Mouse (Mus musculus) kidney, embryonic 14.5 days (tissue): ENCODE results near the gene Utf1. TPM values are rescaled to one million over a fixed set of nuclear protein-coding genes. Genes with fewer than 3 reads are reported as not detected.
A peak's percentile ranks its signal among the peaks of the same experiment; 100 is the strongest.

Experiments
- ATAC-seq: fragments of 200-750 bp; cut with Nextera tagmentation; 2 replicates; pipeline ENCODE4 v1.8.0; 2017; ENCODE audit warnings: moderate number of reproducible peaks, mild to moderate bottlenecking, moderate TSS enrichment, moderate library complexity; ENCODE audit not compliant: low FRiP score, low TSS enrichment
- H3K27ac ChIP-seq: fragments of 300-500 bp; sonication (generic); 2 replicates; pipeline ENCODE4 v1.5.1; 2014; ENCODE audit warnings: low read depth, mild to moderate bottlenecking, low read length, moderate library complexity, mixed read lengths
- H3K27me3 ChIP-seq: fragments of 300-500 bp; sonication (generic); 2 replicates; pipeline ENCODE4 v1.6.1; 2014; ENCODE audit warnings: mild to moderate bottlenecking, low read length; ENCODE audit not compliant: control insufficient read depth, insufficient read depth
- H3K36me3 ChIP-seq: fragments of 300-500 bp; sonication (generic); 2 replicates; pipeline ENCODE4 v1.6.1; 2014; ENCODE audit warnings: low read length, mixed read lengths; ENCODE audit not compliant: control insufficient read depth, insufficient read depth
- H3K4me1 ChIP-seq: fragments of 300-500 bp; sonication (generic); 2 replicates; pipeline ENCODE4 v1.6.1; 2014; ENCODE audit warnings: low read length, mixed read lengths; ENCODE audit not compliant: control insufficient read depth, insufficient read depth
- H3K4me2 ChIP-seq: fragments of 300-500 bp; sonication (generic); replicated peaks from 2 replicates; pipeline ENCODE4 v1.6.1; 2014; ENCODE audit warnings: low read depth, mild to moderate bottlenecking, low read length
- H3K4me3 ChIP-seq: fragments of 300-500 bp; sonication (generic); 2 replicates; pipeline ENCODE4 v1.5.1; 2014; ENCODE audit warnings: mild to moderate bottlenecking, low read length
- H3K9ac ChIP-seq: fragments of 300-500 bp; sonication (generic); 2 replicates; pipeline ENCODE4 v1.6.1; 2014; ENCODE audit warnings: low read depth, mild to moderate bottlenecking, low read length, moderate library complexity
- H3K9me3 ChIP-seq: fragments of 300-500 bp; sonication (generic); 2 replicates; pipeline ENCODE4 v1.6.1; 2016; ENCODE audit warnings: low read length; ENCODE audit not compliant: control insufficient read depth
- WGBS: fragments of 180-500 bp; shearing (Covaris S2); extraction: QIAGEN DNeasy Blood & Tissue Kit; methylation state at CpG from one replicate; pipeline ENCODE4 v1.1.7; 2014; 5-methylcytosine and 5-hydroxymethylcytosine counted together
- microRNA counts: library from miRNA; unstranded; fragments of <30 nt; microRNA quantifications from one replicate; lab custom pipeline; 2017
- microRNA-seq: library from miRNA; unstranded; fragments of <30 nt; microRNA quantifications from one replicate; pipeline ENCODE4, GENCODE M21; 2016
- polyA plus RNA-seq: library from polyadenylated mRNA; unstranded; fragments of >200 nt; fragmentation: Nextera tagmentation; extraction: Ambion mirVana; gene quantifications from 2 replicates; pipeline ENCODE4 v1.2.1, GENCODE M21; 2014

The Utf1 gene
- polyA plus RNA-seq, 1 experiment from 2014 or later = 0.23 TPM

GRCm38 (mm10) chr7:139992406-139992805, 48.8 kb downstream of the Utf1 start, which contains the start of gene Adam8:
Gene Adam8, minus strand, starts transcription at chr7:139992562.
- peaks cover 21% of the 10 kb centered on the region for H3K36me3 ChIP-seq
- H3K4me1 ChIP-seq = no peaks in the 10 kb centered on the region
- H3K4me3 ChIP-seq = no peak within 1 kb of the TSS
- no peak within 1 kb of the TSS for H3K4me2 ChIP-seq
- H3K27ac ChIP-seq = no peak within 1 kb of the TSS
- 19% methylated on average over 7 of the region's 7 CpGs for whole genome bisulfite sequencing
- no peak within 1 kb of the TSS for H3K9ac ChIP-seq
- peak; percentile 28 for ATAC-seq
- H3K9me3 ChIP-seq = no peaks in the 10 kb centered on the region
- no peaks in the 10 kb centered on the region for H3K27me3 ChIP-seq

DNA sequence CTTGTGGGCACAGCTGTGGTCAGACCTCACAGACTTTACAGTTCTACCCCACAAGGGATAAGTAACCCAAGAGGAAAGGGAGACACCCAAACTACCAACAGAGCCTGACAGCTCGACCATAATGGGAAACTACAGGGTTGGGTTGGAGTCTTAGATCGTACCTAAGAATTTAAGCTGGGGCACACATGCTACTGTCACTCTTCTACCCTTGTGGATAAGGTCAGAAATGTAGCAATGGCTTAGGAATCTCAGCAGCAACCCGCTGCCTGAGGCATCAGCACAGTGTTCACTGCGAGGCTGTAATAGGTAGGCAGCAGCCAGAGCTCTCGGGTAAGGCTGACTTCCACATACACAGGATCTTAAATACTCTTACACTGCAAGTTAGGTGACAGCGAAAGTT, 49.9 kb downstream of the Utf1 start:
- no peaks in the 10 kb centered on the region for H3K27me3 ChIP-seq
- ATAC-seq = no peak
- no peaks in the 10 kb centered on the region for H3K9me3 ChIP-seq
- 92% methylated on average over 6 of the region's 6 CpGs for WGBS
- H3K4me1 ChIP-seq = no peaks in the 10 kb centered on the region
- H3K9ac ChIP-seq = no peak overlapping the region
- no peak overlapping the region for H3K4me2 ChIP-seq
- H3K36me3 ChIP-seq = peaks cover 33% of the 10 kb centered on the region
- H3K4me3 ChIP-seq = no peak overlapping the region
- no peak overlapping the region for H3K27ac ChIP-seq

DNA sequence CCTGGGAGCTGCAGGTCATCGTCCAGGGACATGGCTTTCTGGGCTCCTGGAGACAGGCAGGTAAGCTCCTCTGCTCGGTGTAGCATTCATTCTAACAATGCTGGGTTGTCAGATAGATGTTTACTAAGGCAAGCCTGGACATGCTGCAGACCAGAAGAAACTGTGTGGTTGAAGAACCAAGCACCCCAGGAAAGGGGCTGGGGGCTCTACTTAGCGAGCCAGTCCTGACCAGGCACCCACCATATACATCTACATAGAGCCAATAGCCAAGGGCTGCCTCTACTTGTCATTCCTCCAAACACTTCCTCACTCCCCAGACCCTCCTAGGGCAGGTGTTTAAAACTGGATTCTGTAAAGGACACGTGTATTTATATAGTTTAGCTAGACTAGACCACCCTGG, 50.6 kb downstream of the Utf1 start:
- H3K36me3 ChIP-seq = peaks cover 39% of the 10 kb centered on the region
- no peak overlapping the region for H3K4me3 ChIP-seq
- WGBS = 80% methylated on average over 4 of the region's 4 CpGs
- no peak overlapping the region for H3K4me2 ChIP-seq
- no peak overlapping the region for H3K27ac ChIP-seq
- H3K27me3 ChIP-seq = no peaks in the 10 kb centered on the region
- no peaks in the 10 kb centered on the region for H3K4me1 ChIP-seq
- H3K9me3 ChIP-seq = no peaks in the 10 kb centered on the region
- no peak overlapping the region for H3K9ac ChIP-seq
- ATAC-seq = no peak

- WGBS = 45% methylated on average over 3 of the region's 3 CpGs
- no peak for ATAC-seq
- Histone ChIP-seq H3K9me3 (no peaks in the 10 kb centered on the region), H3K4me3 (no peak overlapping the region), H3K27me3 (no peaks in the 10 kb centered on the region), H3K4me1 (no peaks in the 10 kb centered on the region), H3K27ac (no peak overlapping the region), H3K4me2 (no peak overlapping the region), H3K9ac (no peak overlapping the region), H3K36me3 (peaks cover 44% of the 10 kb centered on the region)
Measured at GRCm38 (mm10) chr7:139994676-139995075, 51.1 kb downstream of the Utf1 start.

MicroRNA genes within 50 kb of the gene (microRNA counts, 519-probe panel; counts per million panel counts)
- microRNA mmu-miR-202-3p (lab: Ali Mortazavi, UCI) (not detected), microRNA mmu-miR-202-5p (lab: Ali Mortazavi, UCI) (not detected)

Small RNA genes within 50 kb of the gene (microRNA-seq; reads per million reads assigned to microRNA genes)
- gene Mir202 (not detected), gene Mir7062 (not detected), gene mmu-mir-7686 (not detected)

Other genes starting within 250 kb of the Utf1 start
- gene Adgra1, start 109.6 kb upstream of the Utf1 start, polyA plus RNA-seq = 0.17 and 0.93 TPM in 2 replicates
- gene Kndc1, start 49.1 kb upstream of the Utf1 start, polyA plus RNA-seq = 0.14 and 0.18 TPM in 2 replicates
- 0.34 and 0.55 TPM in 2 replicates for gene 6430531B16Rik, start 35.0 kb downstream of the Utf1 start, polyA plus RNA-seq
- 0.85 and 1.6 TPM in 2 replicates for gene Adam8, start 48.8 kb downstream of the Utf1 start, polyA plus RNA-seq
- gene Zfp511, start 92.6 kb downstream of the Utf1 start, polyA plus RNA-seq = 46.2 and 47.5 TPM in 2 replicates
- 40.6 and 62.9 TPM in 2 replicates for gene Tubgcp2, start 92.9 kb downstream of the Utf1 start, polyA plus RNA-seq
- not detected in 2 replicates for gene Msx3, start 105.3 kb downstream of the Utf1 start, polyA plus RNA-seq
- 0.91 TPM in 2 replicates for gene Caly, start 138.8 kb downstream of the Utf1 start, polyA plus RNA-seq
- gene Prap1, start 149.6 kb downstream of the Utf1 start, polyA plus RNA-seq = 0.38 TPM in 1 of 2 replicates, not detected in the other
- gene Fuom, start 158.7 kb downstream of the Utf1 start, polyA plus RNA-seq = 32.4 and 36.2 TPM in 2 replicates
- 20.7 and 24.8 TPM in 2 replicates for gene Paox, start 172.0 kb downstream of the Utf1 start, polyA plus RNA-seq
- gene Echs1, start 172.7 kb downstream of the Utf1 start, polyA plus RNA-seq = 186 and 199 TPM in 2 replicates
- 25.9 and 30.8 TPM in 2 replicates for gene Mtg1, start 193.8 kb downstream of the Utf1 start, polyA plus RNA-seq
- 0.13 and 0.14 TPM in 2 replicates for gene Sprn, start 211.1 kb downstream of the Utf1 start, polyA plus RNA-seq
- not detected in 2 replicates for gene Olfr522, start 221.0 kb downstream of the Utf1 start, polyA plus RNA-seq
- gene Olfr523, start 229.4 kb downstream of the Utf1 start, polyA plus RNA-seq = not detected in 2 replicates